Mouse (Mus musculus) ES-E14 (cell line): ENCODE results near the gene Syt2.

Experiments used
- CHD2 ChIP-seq: IDR thresholded peaks from 2 replicates; pipeline ENCODE4 v1.6.1; 2014; ENCODE audit warnings: mild to moderate bottlenecking, low read depth, low read length, inconsistent platforms
- HCFC1 ChIP-seq: IDR thresholded peaks from 2 replicates; pipeline ENCODE4 v1.6.1; 2012; ENCODE audit warnings: low read length, inconsistent platforms, borderline replicate concordance; ENCODE audit not compliant: insufficient read depth
- MAFK ChIP-seq: IDR thresholded peaks from 2 replicates; pipeline ENCODE4 v1.6.1; 2014; ENCODE audit warnings: mild to moderate bottlenecking, low read depth, low read length, inconsistent platforms; ENCODE audit not compliant: insufficient read depth
- ZC3H11A ChIP-seq: IDR thresholded peaks from 2 replicates; pipeline ENCODE4 v1.6.1; 2012; ENCODE audit warnings: low read depth, mild to moderate bottlenecking, inconsistent platforms, low read length, borderline replicate concordance
- ZNF384 ChIP-seq: IDR thresholded peaks from 2 replicates; pipeline ENCODE4 v1.6.1; 2012; ENCODE audit warnings: low read depth, low read length, inconsistent platforms

DNA sequence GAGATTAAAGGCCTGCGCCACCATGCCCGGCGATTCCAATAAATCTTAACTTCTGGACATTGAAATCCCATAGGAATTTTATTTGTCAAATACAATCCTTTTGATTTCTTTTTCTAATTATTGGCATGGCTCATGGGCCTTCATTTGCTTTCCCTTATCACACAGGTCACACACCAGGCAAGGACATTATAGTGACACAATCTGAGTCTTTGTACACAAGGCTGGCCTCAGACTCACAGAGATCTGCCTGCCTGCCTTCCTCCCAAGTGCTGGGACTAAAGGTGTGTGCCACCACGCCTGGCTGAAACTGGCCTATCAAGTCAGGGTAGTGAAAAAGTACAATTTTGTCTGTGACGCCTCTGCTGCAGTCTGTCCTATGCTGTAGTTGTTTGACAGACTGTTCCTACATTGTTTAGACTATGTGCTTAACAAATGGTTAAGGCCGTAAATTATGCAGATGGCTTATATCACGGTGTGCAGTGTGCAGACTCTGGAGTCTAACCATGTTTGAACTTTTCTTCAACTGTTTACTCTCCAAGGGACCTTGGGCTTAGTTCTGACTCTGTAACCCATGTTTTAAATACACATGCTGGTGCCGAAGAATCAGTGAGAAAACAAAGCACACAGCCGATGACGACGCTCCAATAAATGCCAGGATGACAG, 117.4 kb downstream of the Syt2 start:
- TF ChIP-seq CHD2 (no peak), ZNF384 (no peak), ZC3H11A (no peak), MAFK (no peak), HCFC1 (no peak)
